Mouse (Mus musculus): ENCODE results near the gene Ptgdr2. TPM values are rescaled to one million over a fixed set of nuclear protein-coding genes. Genes with fewer than 3 reads are reported as not detected.

Ptgdr2 gene
- polyA plus RNA-seq, 1 experiment from 2014 or later, result not detected

DNA sequence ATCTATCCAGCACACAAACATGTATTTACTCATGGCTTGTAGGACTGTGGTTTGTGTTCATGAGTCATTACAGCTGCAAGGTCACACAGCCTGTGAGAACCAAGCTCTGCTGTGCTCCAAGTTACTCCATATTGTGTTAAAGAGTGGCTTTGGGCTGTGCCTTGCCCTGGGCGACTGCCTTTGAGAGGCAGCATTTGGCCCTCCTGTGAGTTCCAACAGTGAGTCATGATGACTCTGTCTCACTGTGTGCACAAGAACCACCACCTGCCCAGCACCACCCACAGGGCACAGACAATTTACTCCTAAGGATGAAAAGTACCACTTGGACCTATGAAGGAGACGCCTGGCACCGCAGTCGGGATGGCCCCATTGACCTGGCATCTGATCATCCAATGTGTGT, 48.9 kb downstream of the Ptgdr2 start:
- 89% methylated on average over 4 of the region's 4 CpGs for WGBS
- no peak for TF ChIP-seq CTCF (IDR thresholded peaks at IDR 0.05; ENCODE audit: low read depth)
- H3K4me1 ChIP-seq (ENCODE audit: insufficient read depth), result no peaks in the 10 kb centered on the region
- H3K36me3 ChIP-seq (ENCODE audit: insufficient read depth), result no peaks in the 10 kb centered on the region
- ATAC-seq (ENCODE audit: insufficient read depth) (no peak), DNase-seq (no peak)
- no peak overlapping the region for H3K4me3 ChIP-seq (ENCODE audit: low read depth, low read length)
- H3K27ac ChIP-seq (ENCODE audit: low read depth), result no peak overlapping the region
- H3K27me3 ChIP-seq (ENCODE audit: insufficient read depth, low read length), result no peaks in the 10 kb centered on the region
- no peaks in the 10 kb centered on the region for H3K9me3 ChIP-seq (ENCODE audit: low read depth, low read length)
- H3K4me2 ChIP-seq, result no peak overlapping the region
- H3K9ac ChIP-seq, result no peak overlapping the region

DNA sequence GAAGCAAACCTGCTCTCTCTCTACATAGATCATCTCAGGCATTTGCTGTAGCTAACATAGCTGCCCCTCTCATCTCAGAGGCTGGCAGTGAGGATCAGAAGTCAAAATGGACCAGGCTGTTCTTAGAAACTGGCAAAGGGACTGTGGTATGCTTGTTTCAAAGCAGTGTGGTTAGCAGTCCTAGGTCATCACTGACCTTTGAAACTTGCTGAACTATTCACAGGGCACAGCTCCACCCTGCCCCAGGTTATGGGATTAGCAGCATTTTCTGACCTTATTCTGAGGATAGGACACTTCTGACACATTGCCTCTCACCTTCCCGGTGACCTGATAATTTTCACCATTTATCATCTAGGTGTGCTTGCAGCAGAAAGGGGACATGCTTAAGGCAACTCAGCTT, 51.6 kb downstream of the Ptgdr2 start:
- no peak for ATAC-seq (ENCODE audit: insufficient read depth)
- Histone ChIP-seq H3K4me2 (no peak overlapping the region), H3K27ac (ENCODE audit: low read depth) (no peak overlapping the region), H3K27me3 (ENCODE audit: insufficient read depth, low read length) (no peaks in the 10 kb centered on the region), H3K9me3 (ENCODE audit: low read depth, low read length) (no peaks in the 10 kb centered on the region), H3K4me3 (ENCODE audit: low read depth, low read length) (no peak overlapping the region), H3K9ac (no peak overlapping the region), H3K4me1 (ENCODE audit: insufficient read depth) (no peaks in the 10 kb centered on the region), H3K36me3 (ENCODE audit: insufficient read depth) (no peaks in the 10 kb centered on the region)
- TF ChIP-seq CTCF (IDR thresholded peaks at IDR 0.05; ENCODE audit: low read depth), result no peak
- no peak for DNase-seq
- WGBS, result 70% methylated on average over 1 of the region's 1 CpGs

DNA sequence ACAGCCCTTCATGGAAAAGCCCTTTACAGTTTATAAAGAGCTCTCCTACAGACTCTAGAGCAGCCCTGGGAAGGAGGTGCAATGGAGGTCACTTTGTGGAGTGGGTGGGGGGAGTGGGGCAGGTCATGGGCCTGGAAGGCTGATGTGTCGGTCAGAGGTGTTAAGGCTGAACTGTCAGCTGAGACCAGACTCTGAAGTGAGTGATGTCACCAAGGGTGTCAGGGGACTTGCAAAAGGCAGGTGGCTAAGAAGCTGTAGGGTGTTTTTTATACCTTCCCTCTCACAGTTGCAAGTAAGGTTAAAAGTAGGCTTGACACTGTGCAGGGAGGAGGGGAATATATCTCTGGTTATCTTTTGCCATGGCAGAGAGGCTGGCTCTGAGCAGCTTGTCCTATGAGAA, 53.8 kb downstream of the Ptgdr2 start:
- WGBS, result 19% methylated on average over 1 of the region's 1 CpGs
- DNase-seq, result no peak

DNA sequence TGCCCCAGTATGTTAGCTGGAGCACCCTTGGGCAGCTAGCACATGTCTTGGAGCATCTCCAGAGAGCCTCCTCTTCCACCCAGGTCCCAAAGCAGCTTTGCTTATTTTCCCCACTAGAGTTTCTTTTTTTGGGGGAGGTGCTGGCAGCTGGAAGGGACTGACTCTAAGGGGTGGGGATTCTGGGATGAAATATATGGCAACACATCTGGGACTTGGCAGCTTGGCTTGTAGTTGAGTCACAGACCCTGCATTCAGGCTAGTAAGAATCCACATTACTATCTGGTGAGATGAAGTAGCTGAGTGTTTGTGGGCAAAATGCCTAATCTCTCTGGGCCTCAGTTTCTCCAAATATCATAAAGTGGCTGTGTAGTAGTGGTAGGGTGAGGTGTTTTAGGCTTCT, 55.0 kb downstream of the Ptgdr2 start:
- Histone ChIP-seq H3K27me3 (ENCODE audit: insufficient read depth, low read length) (no peaks in the 10 kb centered on the region), H3K9me3 (ENCODE audit: low read depth, low read length) (no peaks in the 10 kb centered on the region), H3K36me3 (ENCODE audit: insufficient read depth) (no peaks in the 10 kb centered on the region), H3K27ac (ENCODE audit: low read depth) (no peak overlapping the region), H3K4me1 (ENCODE audit: insufficient read depth) (no peaks in the 10 kb centered on the region), H3K9ac (no peak overlapping the region), H3K4me2 (no peak overlapping the region), H3K4me3 (ENCODE audit: low read depth, low read length) (no peak overlapping the region)
- TF ChIP-seq CTCF (IDR thresholded peaks at IDR 0.05; ENCODE audit: low read depth), result no peak
- ATAC-seq (ENCODE audit: insufficient read depth), result no peak
- no peak for DNase-seq

More for the DNA sequence above, 53.8 kb downstream of the Ptgdr2 start:
- Histone ChIP-seq H3K27me3 (ENCODE audit: insufficient read depth, low read length) (no peaks in the 10 kb centered on the region), H3K4me3 (ENCODE audit: low read depth, low read length) (no peak overlapping the region), H3K27ac (ENCODE audit: low read depth) (no peak overlapping the region), H3K36me3 (ENCODE audit: insufficient read depth) (no peaks in the 10 kb centered on the region), H3K9ac (no peak overlapping the region), H3K9me3 (ENCODE audit: low read depth, low read length) (no peaks in the 10 kb centered on the region), H3K4me2 (no peak overlapping the region), H3K4me1 (ENCODE audit: insufficient read depth) (no peaks in the 10 kb centered on the region)
- ATAC-seq (ENCODE audit: insufficient read depth), result no peak
- no peak for TF ChIP-seq CTCF (IDR thresholded peaks at IDR 0.05; ENCODE audit: low read depth)

Other genes with a start within 250 kb of the Ptgdr2 start
- 30.3 and 33.1 TPM in 2 replicates for gene Vps37c, start 248.4 kb upstream of the Ptgdr2 start, polyA plus RNA-seq (2014; fragmentation: Nextera tagmentation; extraction: Ambion mirVana)
- gene Cd5, start 198.2 kb upstream of the Ptgdr2 start, polyA plus RNA-seq (2014; fragmentation: Nextera tagmentation; extraction: Ambion mirVana), result 0.39 and 0.63 TPM in 2 replicates
- gene Cd6, start 107.1 kb upstream of the Ptgdr2 start, polyA plus RNA-seq (2014; fragmentation: Nextera tagmentation; extraction: Ambion mirVana), result 0.17 TPM in 1 of 2 replicates, not detected in the other
- 0.41 and 0.46 TPM in 2 replicates for gene Slc15a3, start 97.4 kb upstream of the Ptgdr2 start, polyA plus RNA-seq (2014; fragmentation: Nextera tagmentation; extraction: Ambion mirVana)
- 68.7 and 80.2 TPM in 2 replicates for gene Tmem132a, start 67.2 kb upstream of the Ptgdr2 start, polyA plus RNA-seq (2014; fragmentation: Nextera tagmentation; extraction: Ambion mirVana)
- gene Tmem109, start 55.2 kb upstream of the Ptgdr2 start, polyA plus RNA-seq (2014; fragmentation: Nextera tagmentation; extraction: Ambion mirVana), result 120 and 122 TPM in 2 replicates
- 40.7 TPM in 2 replicates for gene Prpf19, start 41.9 kb upstream of the Ptgdr2 start, polyA plus RNA-seq (2014; fragmentation: Nextera tagmentation; extraction: Ambion mirVana)
- not detected in 2 replicates for gene Zp1, start 16.5 kb upstream of the Ptgdr2 start, polyA plus RNA-seq (2014; fragmentation: Nextera tagmentation; extraction: Ambion mirVana)
- gene Ccdc86, start 12.1 kb downstream of the Ptgdr2 start, polyA plus RNA-seq (2014; fragmentation: Nextera tagmentation; extraction: Ambion mirVana), result 28.5 and 32.7 TPM in 2 replicates
- not detected in 2 replicates for gene Ms4a10, start 37.5 kb downstream of the Ptgdr2 start, polyA plus RNA-seq (2014; fragmentation: Nextera tagmentation; extraction: Ambion mirVana)
- not detected in 2 replicates for gene Ms4a15, start 56.1 kb downstream of the Ptgdr2 start, polyA plus RNA-seq (2014; fragmentation: Nextera tagmentation; extraction: Ambion mirVana)
- gene Ms4a18, start 80.9 kb downstream of the Ptgdr2 start, polyA plus RNA-seq (2014; fragmentation: Nextera tagmentation; extraction: Ambion mirVana), result not detected in 2 replicates
- 0.18 TPM in 1 of 2 replicates, not detected in the other for gene Ms4a8a, start 143.9 kb downstream of the Ptgdr2 start, polyA plus RNA-seq (2014; fragmentation: Nextera tagmentation; extraction: Ambion mirVana)
- not detected in 2 replicates for gene 1700017D01Rik, start 193.7 kb downstream of the Ptgdr2 start, polyA plus RNA-seq (2014; fragmentation: Nextera tagmentation; extraction: Ambion mirVana)
- gene 1700025F22Rik, start 228.2 kb downstream of the Ptgdr2 start, polyA plus RNA-seq (2014; fragmentation: Nextera tagmentation; extraction: Ambion mirVana), result not detected in 2 replicates

All from lung, embryonic 14.5 days (tissue).